Mouse (Mus musculus) cerebellum, adult 2 months (tissue): ENCODE results near the gene Col27a1.

ENCODE experiments used
- CTCF ChIP-seq: fragments of 200-500 bp; IDR thresholded peaks from 2 replicates; pipeline ENCODE4 v1.5.1; 2011; ENCODE audit warnings: low read depth, mild to moderate bottlenecking, control low read depth, low read length, moderate library complexity, borderline replicate concordance; ENCODE audit not compliant: insufficient read depth
- POLR2A ChIP-seq: fragments of 200-500 bp; IDR thresholded peaks from 2 replicates; pipeline ENCODE4 v1.6.1; 2011; ENCODE audit warnings: low read length, control low read depth, borderline replicate concordance; ENCODE audit not compliant: insufficient read depth

GRCm38 (mm10) chr4:63165636-63166035 lies 48.2 kb upstream of the Col27a1 start:
- TF ChIP-seq CTCF (no peak), POLR2A (no peak)
